Comparison of ENCODE assay signal across 32 mouse cellular contexts in genomic region chr11:17647441-17647840, GRCm38 (mm10).
"Had no signal": no experiment of that assay in that cellular context is flagged by ENCODE, and none has a peak within 500 bp of the region (broad histone marks: within the 10 kb centered on the region; RNA-seq: fewer than 3 reads in every experiment).

No protein-coding gene starts in this region.

- H3K9ac ChIP-seq: limb, embryonic 12.5 days; limb, embryonic 13.5 days; limb, embryonic 15.5 days; liver, embryonic 13.5 days; liver, embryonic 14.5 days; liver, embryonic 15.5 days; liver, postnatal 0 days; lung, embryonic 14.5 days; lung, embryonic 15.5 days; midbrain, embryonic 12.5 days; midbrain, embryonic 13.5 days; midbrain, embryonic 15.5 days; neural tube, embryonic 12.5 days had no signal

- H3K4me1 ChIP-seq: limb, embryonic 10.5 days; limb, embryonic 12.5 days; limb, embryonic 13.5 days; limb, embryonic 15.5 days; liver, embryonic 13.5 days; liver, embryonic 15.5 days; lung, embryonic 15.5 days; megakaryocyte, embryonic 14.5 days; midbrain, embryonic 10.5 days; midbrain, embryonic 12.5 days; midbrain, embryonic 13.5 days; midbrain, embryonic 15.5 days; neural tube, embryonic 12.5 days had no signal

- H3K27ac ChIP-seq: left cerebral cortex, adult 2 months; limb, embryonic 10.5 days; limb, embryonic 12.5 days; limb, embryonic 13.5 days; limb, embryonic 15.5 days; liver, embryonic 13.5 days; liver, embryonic 14.5 days; liver, embryonic 15.5 days; lung, embryonic 15.5 days; macrophage; midbrain, embryonic 10.5 days; midbrain, embryonic 12.5 days; midbrain, embryonic 13.5 days; midbrain, embryonic 15.5 days; neural tube, embryonic 12.5 days had no signal

- H3K36me3 ChIP-seq: limb, embryonic 10.5 days; limb, embryonic 12.5 days; limb, embryonic 13.5 days; limb, embryonic 15.5 days; liver, embryonic 13.5 days; liver, embryonic 15.5 days; lung, embryonic 15.5 days; midbrain, embryonic 10.5 days; midbrain, embryonic 12.5 days; midbrain, embryonic 13.5 days; midbrain, embryonic 15.5 days; neural tube, embryonic 12.5 days had no signal

- ATAC-seq: liver, postnatal 0 days; lung, postnatal 0 days; midbrain, embryonic 13.5 days; midbrain, embryonic 15.5 days; midbrain, embryonic 16.5 days had no signal

- DNase-seq: left cerebral cortex, postnatal 4 days; liver; liver, embryonic 13.5 days; liver, postnatal 0 days; lung, adult 18-20 months; lung, adult 2 months; lung, embryonic 14.5 days; lung, postnatal 10 days; lung, postnatal 14 days; lung, postnatal 36 days; lung, postnatal 4 days; midbrain, embryonic 14.5 days had no signal

- H3K4me2 ChIP-seq: limb, embryonic 12.5 days; limb, embryonic 13.5 days; limb, embryonic 15.5 days; liver, embryonic 11.5 days; liver, embryonic 13.5 days; liver, embryonic 15.5 days; lung, embryonic 14.5 days; lung, embryonic 15.5 days; midbrain, embryonic 11.5 days; midbrain, embryonic 12.5 days; midbrain, embryonic 13.5 days; midbrain, embryonic 15.5 days; neural tube, embryonic 12.5 days had no signal

- H3K27me3 ChIP-seq: limb, embryonic 12.5 days; limb, embryonic 13.5 days; limb, embryonic 15.5 days; liver, embryonic 13.5 days; liver, embryonic 15.5 days; lung, embryonic 15.5 days; megakaryocyte, embryonic 14.5 days; midbrain, embryonic 12.5 days; midbrain, embryonic 13.5 days; midbrain, embryonic 15.5 days; neural tube, embryonic 12.5 days had no signal

- H3K4me3 ChIP-seq: left cerebral cortex, adult 2 months; limb, embryonic 10.5 days; limb, embryonic 12.5 days; limb, embryonic 13.5 days; limb, embryonic 15.5 days; liver, embryonic 13.5 days; liver, embryonic 15.5 days; lung, embryonic 15.5 days; megakaryocyte, embryonic 14.5 days; midbrain, embryonic 10.5 days; midbrain, embryonic 12.5 days; midbrain, embryonic 13.5 days; midbrain, embryonic 15.5 days; myocyte; neural tube, embryonic 12.5 days had no signal

- H3K9me3 ChIP-seq: limb, embryonic 10.5 days; limb, embryonic 12.5 days; limb, embryonic 13.5 days; limb, embryonic 15.5 days; liver, embryonic 13.5 days; liver, embryonic 15.5 days; lung, embryonic 15.5 days; megakaryocyte, embryonic 14.5 days; midbrain, embryonic 10.5 days; midbrain, embryonic 12.5 days; midbrain, embryonic 13.5 days; midbrain, embryonic 15.5 days; neural tube, embryonic 12.5 days had no signal
